29 mouse cellular contexts compared by ENCODE assay signal in the genomic region with DNA sequence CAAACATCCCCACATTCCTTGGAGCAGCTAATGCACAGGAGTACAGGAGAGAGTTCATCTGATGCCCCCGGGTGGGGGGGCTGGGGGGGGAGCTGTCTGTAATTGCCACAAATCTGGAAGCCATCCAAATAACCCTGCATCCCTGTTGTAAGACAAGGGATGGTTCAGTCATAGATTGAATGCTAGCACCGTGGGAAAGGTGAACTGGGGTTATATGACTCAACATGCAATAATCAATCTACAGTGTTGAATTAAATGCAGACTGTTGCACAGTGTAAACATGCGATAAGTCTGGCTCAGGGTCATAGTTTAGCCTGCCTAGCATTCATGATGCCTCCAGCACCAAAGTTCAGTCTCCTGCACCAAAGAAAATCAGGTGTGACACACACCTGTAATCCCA.
A peak's percentile ranks its signal among the peaks of the same experiment; 100 is the strongest.
DNase-seq lines count a peak whose midpoint lies in the region; ATAC-seq lines count a peak whose summit lies in the region.
"Had no signal": no experiment of that assay in that cellular context is flagged by ENCODE, and none has a peak within 500 bp of the region (broad histone marks: within the 10 kb centered on the region; RNA-seq: fewer than 3 reads in every experiment).

No protein-coding gene starts in this region.

- H3K36me3 ChIP-seq in hindbrain, embryonic 13.5 days = no peaks in the 10 kb centered on the region
- H3K36me3 ChIP-seq in hindbrain, embryonic 10.5 days = no peaks in the 10 kb centered on the region
- H3K36me3 ChIP-seq in intestine, embryonic 15.5 days = no peaks in the 10 kb centered on the region
- no peaks in the 10 kb centered on the region for H3K36me3 ChIP-seq in stomach, embryonic 15.5 days
- H3K36me3 ChIP-seq: embryonic facial prominence, embryonic 12.5 days; forebrain, embryonic 10.5 days; G1E; limb, embryonic 10.5 days; limb, embryonic 15.5 days; liver, embryonic 15.5 days had no signal

- H3K4me1 ChIP-seq in hindbrain, embryonic 13.5 days (replicated peaks) = peaks cover 18% of the 10 kb centered on the region
- peaks cover 9% of the 10 kb centered on the region for H3K4me1 ChIP-seq in hindbrain, embryonic 10.5 days (replicated peaks)
- H3K4me1 ChIP-seq in intestine, embryonic 15.5 days (replicated peaks) = no peaks in the 10 kb centered on the region
- no peaks in the 10 kb centered on the region for H3K4me1 ChIP-seq in stomach, embryonic 15.5 days
- H3K4me1 ChIP-seq: embryonic facial prominence, embryonic 12.5 days; limb, embryonic 10.5 days; limb, embryonic 15.5 days; liver, embryonic 15.5 days had no signal

- 0 out of 2 replicates have a peak, but pooled peaks have one; percentile 10 for ATAC-seq in hindbrain, embryonic 13.5 days (ENCODE audit: low FRiP score)
- ATAC-seq in intestine, embryonic 15.5 days = peak; percentile 69
- peak; percentile 66; the same call in 1 of the 2 replicates for ATAC-seq in stomach, embryonic 15.5 days (ENCODE audit: insufficient read depth, low FRiP score, low read depth)
- ATAC-seq: forebrain, postnatal 0 days had no signal

- no peak overlapping the region for H3K4me3 ChIP-seq in hindbrain, embryonic 13.5 days
- no peak overlapping the region for H3K4me3 ChIP-seq in hindbrain, embryonic 10.5 days
- H3K4me3 ChIP-seq in intestine, embryonic 15.5 days (replicated peaks) = no peak overlapping the region
- no peak overlapping the region for H3K4me3 ChIP-seq in stomach, embryonic 15.5 days (replicated peaks)
- H3K4me3 ChIP-seq: embryonic facial prominence, embryonic 12.5 days; forebrain, embryonic 10.5 days; limb, embryonic 10.5 days; limb, embryonic 15.5 days; liver, embryonic 15.5 days had no signal

- H3K9me3 ChIP-seq in hindbrain, embryonic 13.5 days = no peaks in the 10 kb centered on the region
- no peaks in the 10 kb centered on the region for H3K9me3 ChIP-seq in hindbrain, embryonic 10.5 days
- no peaks in the 10 kb centered on the region for H3K9me3 ChIP-seq in intestine, embryonic 15.5 days
- H3K9me3 ChIP-seq in stomach, embryonic 15.5 days = no peaks in the 10 kb centered on the region
- H3K9me3 ChIP-seq: embryonic facial prominence, embryonic 12.5 days; forebrain, embryonic 10.5 days; G1E; limb, embryonic 10.5 days; limb, embryonic 15.5 days; liver, embryonic 15.5 days had no signal

- H3K27me3 ChIP-seq in hindbrain, embryonic 13.5 days = no peaks in the 10 kb centered on the region
- H3K27me3 ChIP-seq in hindbrain, embryonic 10.5 days (ENCODE audit: insufficient read depth, poor library complexity, severe bottlenecking) = no peaks in the 10 kb centered on the region
- no peaks in the 10 kb centered on the region for H3K27me3 ChIP-seq in intestine, embryonic 15.5 days (replicated peaks)
- no peaks in the 10 kb centered on the region for H3K27me3 ChIP-seq in stomach, embryonic 15.5 days (replicated peaks)
- H3K27me3 ChIP-seq: embryonic facial prominence, embryonic 12.5 days; limb, embryonic 15.5 days; liver, embryonic 15.5 days had no signal

- no peak overlapping the region for H3K4me2 ChIP-seq in hindbrain, embryonic 13.5 days
- H3K4me2 ChIP-seq in intestine, embryonic 15.5 days (replicated peaks) = no peak overlapping the region
- H3K4me2 ChIP-seq in stomach, embryonic 15.5 days = no peak overlapping the region
- H3K4me2 ChIP-seq: embryonic facial prominence, embryonic 12.5 days; heart, embryonic 11.5 days; hindbrain, embryonic 14.5 days; limb, embryonic 15.5 days; liver, embryonic 15.5 days; lung, embryonic 14.5 days had no signal

- no peak for DNase-seq in hindbrain, embryonic 10.5 days (ENCODE audit: low spot score)
- peak; percentile 72 for DNase-seq in Muller cell, postnatal 12 days (ENCODE audit: inconsistent ontology term)
- DNase-seq in cerebellum, postnatal 4 days (ENCODE audit: low spot score in 2 of 2) = no peak
- no peak for DNase-seq in cerebellum, adult 9-10 months
- DNase-seq: adrenal gland, postnatal 25 days; cerebellum, adult 11-12 months; cerebellum, postnatal 10 days; forebrain, postnatal 0 days; gastrocnemius, postnatal 10 days; heart, postnatal 36 days; kidney, adult 2 months; kidney, postnatal 4 days; layer of hippocampus, postnatal 36 days; lung, embryonic 14.5 days; lung, postnatal 14 days; midbrain, embryonic 14.5 days; thymus, adult 2 months; thymus, postnatal 36 days had no signal

- WGBS in hindbrain, embryonic 13.5 days = 55% methylated on average over 3 of the region's 3 CpGs
- 85% methylated on average over 3 of the region's 3 CpGs for WGBS in hindbrain, embryonic 10.5 days
- WGBS in intestine, embryonic 15.5 days = 32% methylated on average over 3 of the region's 3 CpGs
- 30% methylated on average over 3 of the region's 3 CpGs for WGBS in stomach, embryonic 15.5 days

- H3K27ac ChIP-seq in hindbrain, embryonic 13.5 days = no peak overlapping the region
- H3K27ac ChIP-seq in hindbrain, embryonic 10.5 days = no peak overlapping the region
- no peak overlapping the region for H3K27ac ChIP-seq in intestine, embryonic 15.5 days
- no peak overlapping the region for H3K27ac ChIP-seq in stomach, embryonic 15.5 days
- H3K27ac ChIP-seq: embryonic facial prominence, embryonic 12.5 days; forebrain, embryonic 10.5 days; hindbrain, embryonic 14.5 days; limb, embryonic 10.5 days; limb, embryonic 15.5 days; liver, embryonic 15.5 days had no signal

- H3K9ac ChIP-seq in hindbrain, embryonic 13.5 days = no peak overlapping the region
- H3K9ac ChIP-seq in intestine, embryonic 15.5 days = no peak overlapping the region
- H3K9ac ChIP-seq in stomach, embryonic 15.5 days = no peak overlapping the region
- H3K9ac ChIP-seq: embryonic facial prominence, embryonic 12.5 days; forebrain, postnatal 0 days; hindbrain, embryonic 14.5 days; limb, embryonic 15.5 days; liver, embryonic 15.5 days; lung, embryonic 14.5 days had no signal

Comparison
In these comparisons a context has a peak if more than half of its experiments do, and no peak if none do; other contexts are left out.
1. ATAC-seq: peak in every context shown above with its lines; median percentile 69 in intestine, embryonic 15.5 days; 66 in stomach, embryonic 15.5 days; 10 in hindbrain, embryonic 13.5 days.